Mouse (Mus musculus) hindbrain, embryonic 16.5 days (tissue): ENCODE measurements around the gene Zer1. TPM values are rescaled to one million over a fixed set of nuclear protein-coding genes. Genes with fewer than 3 reads are reported as not detected.
A peak's percentile ranks its signal among the peaks of the same experiment; 100 is the strongest.

Experiments
- ATAC-seq: fragments of 200-750 bp; cut with Nextera tagmentation; 2 replicates; pipeline ENCODE4 v1.8.0; 2017; ENCODE audit warnings: moderate TSS enrichment, moderate library complexity
- H3K27ac ChIP-seq: fragments of 300-500 bp; sonication (generic); 2 replicates; pipeline ENCODE4 v1.5.1; 2014; ENCODE audit warnings: low read depth, mild to moderate bottlenecking, control low read depth, low read length, moderate library complexity
- H3K27me3 ChIP-seq: fragments of 300-500 bp; sonication (generic); replicated peaks from 2 replicates; pipeline ENCODE4 v1.6.1; 2014; ENCODE audit warnings: low read length; ENCODE audit not compliant: control insufficient read depth, insufficient read depth
- H3K36me3 ChIP-seq: fragments of 300-500 bp; sonication (generic); 2 replicates; pipeline ENCODE4 v1.6.1; 2014; ENCODE audit warnings: mild to moderate bottlenecking, low read length, moderate library complexity, mixed read lengths; ENCODE audit not compliant: control insufficient read depth, insufficient read depth
- H3K4me1 ChIP-seq: fragments of 300-500 bp; sonication (generic); 2 replicates; pipeline ENCODE4 v1.6.1; 2014; ENCODE audit warnings: low read depth, low read length; ENCODE audit not compliant: control insufficient read depth, insufficient read depth
- H3K4me2 ChIP-seq: fragments of 300-500 bp; sonication (generic); 2 replicates; pipeline ENCODE4 v1.6.1; 2014; ENCODE audit warnings: mild to moderate bottlenecking, low read length, control low read depth, moderate library complexity
- H3K4me3 ChIP-seq: fragments of 300-500 bp; sonication (generic); 2 replicates; pipeline ENCODE4 v1.5.1; 2014; ENCODE audit warnings: mild to moderate bottlenecking, low read length, control low read depth, moderate library complexity
- H3K9ac ChIP-seq: fragments of 300-500 bp; sonication (generic); 2 replicates; pipeline ENCODE4 v1.6.1; 2014; ENCODE audit warnings: low read depth, mild to moderate bottlenecking, control low read depth, low read length, moderate library complexity
- H3K9me3 ChIP-seq: fragments of 300-500 bp; sonication (generic); 2 replicates; pipeline ENCODE4 v1.6.1; 2014; ENCODE audit warnings: mild to moderate bottlenecking, low read length, moderate library complexity; ENCODE audit not compliant: control insufficient read depth
- WGBS: fragments of 180-500 bp; shearing (Covaris S2); extraction: QIAGEN DNeasy Blood & Tissue Kit; methylation state at CpG from one replicate; pipeline ENCODE4 v1.1.7; 2014; 5-methylcytosine and 5-hydroxymethylcytosine counted together
- polyA plus RNA-seq: library from polyadenylated mRNA; unstranded; fragments of >200 nt; fragmentation: Nextera tagmentation; extraction: Ambion mirVana; gene quantifications from 2 replicates; pipeline ENCODE4 v1.2.1, GENCODE M21; 2015

Gene Zer1
- polyA plus RNA-seq, 1 experiment from 2014 or later: 10.4 TPM

DNA sequence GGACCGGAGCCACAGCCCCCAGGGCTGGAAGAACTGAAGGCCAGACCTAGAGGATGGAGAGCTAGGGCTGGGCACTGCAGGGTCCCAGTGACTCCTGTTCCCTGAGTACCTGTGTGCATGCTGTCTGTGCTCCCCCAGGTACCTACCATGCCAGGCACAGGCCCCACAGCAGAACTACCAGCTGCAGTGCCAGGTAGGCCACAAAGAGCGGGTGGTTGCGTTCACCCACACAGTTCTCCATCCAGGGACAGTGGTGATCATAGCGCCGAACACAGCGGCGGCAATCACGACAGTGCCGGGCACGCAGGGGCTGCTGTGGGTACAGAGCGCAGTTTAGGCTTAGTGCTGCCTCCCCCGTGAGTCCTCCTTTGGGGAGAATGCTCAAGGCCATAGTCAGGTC, 32.9 kb downstream of the Zer1 start:
- no peaks in the 10 kb centered on the region for H3K9me3 ChIP-seq
- no peak overlapping the region for H3K4me3 ChIP-seq
- no peak overlapping the region for H3K27ac ChIP-seq
- H3K36me3 ChIP-seq: no peaks in the 10 kb centered on the region
- H3K27me3 ChIP-seq: no peaks in the 10 kb centered on the region
- no peak for ATAC-seq
- WGBS: 95% methylated on average over 12 of the region's 12 CpGs
- H3K9ac ChIP-seq: no peak overlapping the region
- H3K4me2 ChIP-seq: no peak overlapping the region
- H3K4me1 ChIP-seq: peaks cover 9% of the 10 kb centered on the region

DNA sequence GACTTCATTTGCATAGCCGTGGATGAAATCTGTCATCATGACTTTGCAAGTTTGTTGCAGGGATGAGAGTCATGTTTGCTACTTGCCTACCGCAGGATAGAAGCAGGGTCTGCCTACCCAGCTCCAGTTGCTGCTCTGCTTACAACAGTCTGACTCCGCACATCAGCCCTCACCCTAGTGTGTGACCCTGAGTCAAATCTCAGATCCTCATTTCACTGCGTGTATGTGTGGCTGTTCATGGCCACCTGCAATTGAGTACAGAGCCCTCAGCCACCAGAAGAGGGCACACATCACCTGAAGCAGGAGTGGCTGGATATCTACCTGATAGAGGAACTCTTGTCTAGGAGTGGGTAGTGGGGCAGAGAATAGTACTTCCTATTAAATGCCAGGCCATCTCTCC, 37.1 kb downstream of the Zer1 start:
- H3K9me3 ChIP-seq: no peaks in the 10 kb centered on the region
- no peak overlapping the region for H3K9ac ChIP-seq
- no peaks in the 10 kb centered on the region for H3K4me1 ChIP-seq
- H3K36me3 ChIP-seq: no peaks in the 10 kb centered on the region
- no peak for ATAC-seq
- WGBS: 94% methylated on average over 4 of the region's 4 CpGs
- H3K4me2 ChIP-seq: no peak overlapping the region
- H3K4me3 ChIP-seq: no peak overlapping the region
- no peak overlapping the region for H3K27ac ChIP-seq
- no peaks in the 10 kb centered on the region for H3K27me3 ChIP-seq

DNA sequence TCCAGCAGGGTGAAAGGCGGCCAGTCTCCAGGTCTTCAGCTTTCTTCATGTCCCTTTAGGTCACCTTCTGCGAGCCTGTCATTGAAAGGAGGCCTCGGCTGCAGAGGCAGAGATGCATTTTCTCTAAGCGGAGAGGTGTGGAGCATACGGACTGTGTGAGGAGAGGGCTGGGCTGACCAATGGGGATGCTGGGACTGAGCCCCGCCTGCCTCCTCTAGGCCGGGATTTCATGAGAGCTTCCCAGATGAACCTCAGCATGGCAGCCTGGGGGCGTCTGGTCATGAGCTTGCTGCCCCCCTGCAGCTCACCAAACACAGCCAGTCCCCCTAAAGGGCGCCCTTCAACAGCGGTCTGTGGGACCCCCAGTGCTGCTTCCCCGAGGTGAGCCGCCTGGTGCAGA, 39.8 kb downstream of the Zer1 start:
- peak overlapping the region; percentile 47 for H3K9ac ChIP-seq
- ATAC-seq: peak; percentile 64; the same call in 1 of the 2 replicates
- no peaks in the 10 kb centered on the region for H3K36me3 ChIP-seq
- peak overlapping the region; percentile 19; the same call in 1 of the 2 replicates for H3K4me3 ChIP-seq
- H3K4me1 ChIP-seq: no peaks in the 10 kb centered on the region
- H3K27ac ChIP-seq: no peak overlapping the region
- H3K27me3 ChIP-seq: no peaks in the 10 kb centered on the region
- 10% methylated on average over 12 of the region's 12 CpGs for WGBS
- peak overlapping the region; percentile 46 for H3K4me2 ChIP-seq
- H3K9me3 ChIP-seq: no peaks in the 10 kb centered on the region

DNA sequence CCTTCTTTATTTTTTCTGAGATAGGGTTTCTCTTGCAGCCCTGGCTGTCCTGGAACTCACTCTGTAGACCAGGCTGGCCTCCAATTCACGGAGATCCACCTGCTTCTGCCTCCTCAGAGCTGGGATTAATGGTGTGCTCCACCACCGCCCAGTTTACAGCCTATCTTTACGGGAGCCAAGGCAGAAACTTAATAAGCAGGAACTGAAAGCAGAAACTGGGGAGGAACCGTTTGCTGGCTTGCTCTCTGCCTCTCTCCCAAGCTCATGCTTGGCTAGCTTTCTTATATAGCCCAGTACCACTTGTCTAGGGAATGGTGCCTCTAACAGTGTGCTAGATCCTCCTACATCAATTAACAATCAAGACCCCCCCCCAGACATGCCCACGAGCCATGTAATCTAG, 40.3 kb downstream of the Zer1 start:
- 48% methylated on average over 5 of the region's 5 CpGs for WGBS

DNA sequence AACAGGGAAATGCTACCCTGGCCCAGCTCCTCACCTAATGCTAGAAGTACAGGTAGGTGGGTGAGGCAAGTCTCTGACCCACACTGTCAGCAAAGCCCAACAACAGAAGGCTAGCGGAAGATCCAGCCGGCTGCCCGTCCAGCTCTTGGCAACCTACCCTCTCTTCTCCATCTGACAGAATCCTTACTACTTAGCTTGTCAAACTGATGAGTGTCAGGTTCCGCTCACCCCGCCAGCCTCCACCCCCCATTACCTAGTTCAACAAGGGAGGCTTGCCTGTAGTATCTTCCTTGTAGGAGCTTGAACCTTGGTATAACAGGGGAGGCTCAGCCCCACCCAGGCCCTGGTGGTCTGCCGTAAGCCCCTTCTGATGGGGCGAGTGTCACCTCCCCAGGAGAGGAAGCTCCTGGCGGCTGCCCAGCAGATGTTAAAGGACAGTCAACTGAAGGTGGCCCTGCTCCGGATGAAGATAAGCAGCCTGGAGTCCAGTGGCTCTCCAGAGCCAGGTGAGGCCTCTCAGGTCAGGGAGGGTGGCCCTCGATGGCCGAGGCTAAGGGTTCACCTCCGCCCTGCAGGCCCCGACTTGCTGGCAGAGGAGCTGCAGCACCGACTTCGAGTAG, 44.1 kb downstream of the Zer1 start:
- no peak overlapping the region for H3K4me2 ChIP-seq
- WGBS: 89% methylated on average over 15 of the region's 15 CpGs
- no peak overlapping the region for H3K4me3 ChIP-seq
- H3K9ac ChIP-seq: no peak overlapping the region
- H3K4me1 ChIP-seq: peaks cover 8% of the 10 kb centered on the region; the same call in 1 of the 2 replicates
- H3K27me3 ChIP-seq: no peaks in the 10 kb centered on the region
- no peak overlapping the region for H3K27ac ChIP-seq
- no peak for ATAC-seq
- H3K36me3 ChIP-seq: no peaks in the 10 kb centered on the region
- H3K9me3 ChIP-seq: no peaks in the 10 kb centered on the region

More for the DNA sequence above, 40.3 kb downstream of the Zer1 start:
- Histone ChIP-seq H3K4me1 (no peaks in the 10 kb centered on the region), H3K27me3 (no peaks in the 10 kb centered on the region), H3K9ac (no peak overlapping the region; the same call in 1 of the 2 replicates), H3K9me3 (no peaks in the 10 kb centered on the region), H3K27ac (no peak overlapping the region), H3K4me2 (peak overlapping the region; percentile 46; the same call in 1 of the 2 replicates), H3K4me3 (no peak overlapping the region), H3K36me3 (no peaks in the 10 kb centered on the region)
- ATAC-seq: no peak

DNA sequence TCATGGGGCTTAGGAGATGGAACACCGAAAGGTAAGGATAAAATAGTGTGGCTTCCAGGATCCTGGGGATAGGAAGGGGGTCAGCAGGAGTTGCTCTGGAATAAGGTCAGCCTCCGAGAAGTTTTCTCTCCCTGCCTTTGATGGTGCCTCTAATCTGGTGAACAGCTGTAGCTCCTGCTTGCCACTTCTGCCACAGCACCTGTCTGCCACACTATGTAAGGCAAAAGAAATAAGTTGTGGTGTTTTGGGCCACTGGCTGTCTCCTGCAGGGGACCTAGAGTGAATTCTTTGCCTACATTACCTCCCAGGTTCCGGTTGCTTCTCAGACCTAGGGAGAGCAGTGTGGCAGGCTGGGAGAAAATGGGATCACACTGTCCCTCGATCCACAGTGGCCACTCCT, 45.6 kb downstream of the Zer1 start:
- Histone ChIP-seq H3K27ac (no peak overlapping the region; the same call in 1 of the 2 replicates), H3K9ac (no peak overlapping the region), H3K27me3 (no peaks in the 10 kb centered on the region), H3K4me3 (no peak overlapping the region), H3K4me2 (no peak overlapping the region), H3K4me1 (peaks cover 8% of the 10 kb centered on the region; the same call in 1 of the 2 replicates), H3K9me3 (no peaks in the 10 kb centered on the region), H3K36me3 (no peaks in the 10 kb centered on the region)
- WGBS: 79% methylated on average over 4 of the region's 4 CpGs
- no peak for ATAC-seq

DNA sequence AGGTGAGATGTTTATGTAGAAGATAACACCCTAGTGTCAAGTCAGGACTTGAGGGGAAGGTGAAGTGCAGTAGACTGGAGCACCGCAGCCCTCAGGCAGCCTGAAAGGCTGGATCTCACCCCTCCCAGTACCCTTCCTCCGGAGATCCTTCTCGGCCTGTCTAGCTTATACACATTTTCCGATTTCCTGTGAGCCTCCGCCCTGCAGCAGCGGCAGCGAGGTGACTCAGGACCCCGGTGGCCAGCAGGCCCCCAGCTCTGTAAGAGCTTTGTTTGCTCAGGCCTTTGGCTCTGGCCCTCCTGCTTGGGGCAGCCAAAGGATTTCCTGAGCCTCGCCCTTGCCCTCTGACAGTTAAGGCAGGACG, 46.1 kb downstream of the Zer1 start:
- Histone ChIP-seq H3K4me3 (no peak overlapping the region; the same call in 1 of the 2 replicates), H3K9me3 (no peaks in the 10 kb centered on the region), H3K36me3 (0 out of 2 replicates have a peak, but pooled peaks cover 1% of the 10 kb centered on the region), H3K27ac (no peak overlapping the region), H3K4me2 (peak overlapping the region; percentile 93), H3K27me3 (no peaks in the 10 kb centered on the region), H3K9ac (no peak overlapping the region), H3K4me1 (peaks cover 8% of the 10 kb centered on the region; the same call in 1 of the 2 replicates)
- 27% methylated on average over 10 of the region's 10 CpGs for WGBS
- ATAC-seq: no peak

DNA sequence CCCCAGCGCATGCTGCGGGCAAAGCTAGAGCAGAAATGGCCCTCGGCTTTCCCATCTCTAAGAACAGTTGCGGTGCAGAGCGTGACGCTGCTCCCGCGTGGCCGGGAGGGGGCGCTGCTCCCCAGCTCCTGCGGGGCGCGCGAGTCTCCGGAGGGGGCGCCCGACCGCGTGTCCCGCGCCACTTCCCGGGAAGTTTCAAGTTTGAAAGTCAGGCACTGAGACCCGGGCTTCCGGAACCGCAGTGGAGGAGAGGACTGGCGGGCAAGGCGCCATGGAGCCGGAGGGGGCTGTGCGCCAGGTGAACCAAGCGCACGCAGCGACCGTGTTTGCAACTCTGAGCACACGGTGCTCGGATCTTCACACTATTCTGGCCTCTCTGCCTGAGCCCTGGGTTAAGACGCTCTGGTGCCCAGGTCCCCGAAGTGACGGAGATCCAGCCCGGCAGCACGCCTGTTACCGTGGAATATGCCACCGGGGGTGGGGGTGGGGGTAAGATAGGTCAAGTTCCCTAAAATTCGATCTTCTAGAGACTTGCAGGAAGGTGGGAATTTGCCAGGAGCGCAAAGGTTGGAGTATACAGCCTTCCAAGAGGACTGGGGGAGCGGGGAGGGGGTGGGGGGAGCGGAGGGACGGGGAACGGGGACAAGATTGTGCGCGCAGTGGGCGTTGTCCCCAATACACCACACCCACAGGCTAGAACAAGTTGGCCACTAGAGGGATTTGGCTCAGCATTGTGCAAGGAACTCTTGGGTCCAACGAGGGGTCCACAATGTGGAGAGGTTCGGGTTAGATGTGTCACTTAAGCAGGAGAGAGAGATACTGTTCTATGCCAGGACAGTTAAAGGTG, 46.7 kb downstream of the Zer1 start, which contains the start of gene Pkn3:
Pkn3 (plus strand) TSS at position 183 of the 847 bp plus-strand sequence.
- H3K9me3 ChIP-seq: no peaks in the 10 kb centered on the region
- peak; percentile 84 for ATAC-seq
- peak within 1 kb of the TSS; percentile 93 for H3K4me2 ChIP-seq
- peaks cover 8% of the 10 kb centered on the region; the same call in 1 of the 2 replicates for H3K4me1 ChIP-seq
- H3K36me3 ChIP-seq: peaks cover 6% of the 10 kb centered on the region; the same call in 1 of the 2 replicates
- no peak within 1 kb of the TSS for H3K27ac ChIP-seq
- H3K4me3 ChIP-seq: peak within 1 kb of the TSS; percentile 45
- 1% methylated on average over 45 of the region's 53 CpGs for WGBS
- H3K9ac ChIP-seq: peak within 1 kb of the TSS; percentile 41
- H3K27me3 ChIP-seq: no peaks in the 10 kb centered on the region

DNA sequence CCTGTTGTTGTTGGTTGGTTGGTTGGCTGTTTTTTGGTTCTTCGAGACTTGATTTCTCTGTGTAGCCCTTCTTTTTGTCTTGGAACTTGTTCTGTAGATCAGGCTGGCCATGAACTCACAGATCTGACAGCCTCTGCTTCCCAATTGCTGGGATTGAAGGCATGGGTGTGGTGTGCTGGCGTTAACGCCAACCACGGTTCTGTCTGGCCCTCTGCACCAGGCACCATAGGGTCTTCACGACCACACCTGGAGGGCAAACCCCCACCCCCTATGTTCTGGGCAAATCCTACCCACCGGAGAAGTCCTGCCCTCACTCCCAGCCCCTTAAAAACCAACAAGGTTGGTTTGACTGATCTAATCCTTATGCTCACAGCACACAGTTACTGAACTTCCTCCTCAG, 47.4 kb downstream of the Zer1 start:
- Histone ChIP-seq H3K4me3 (peak overlapping the region; percentile 45), H3K9ac (no peak overlapping the region; the same call in 1 of the 2 replicates), H3K36me3 (peaks cover 7% of the 10 kb centered on the region; the same call in 1 of the 2 replicates), H3K27me3 (no peaks in the 10 kb centered on the region), H3K27ac (no peak overlapping the region), H3K9me3 (no peaks in the 10 kb centered on the region), H3K4me1 (peaks cover 8% of the 10 kb centered on the region; the same call in 1 of the 2 replicates), H3K4me2 (peak overlapping the region; percentile 93)
- 75% methylated on average over 6 of the region's 6 CpGs for WGBS
- peak; percentile 25; the same call in 1 of the 2 replicates for ATAC-seq
